Mouse (Mus musculus): Measurements from ENCODE around the gene Tap1.
A peak's percentile ranks its signal among the peaks of the same experiment; 100 is the strongest.

Gene Tap1

DNA sequence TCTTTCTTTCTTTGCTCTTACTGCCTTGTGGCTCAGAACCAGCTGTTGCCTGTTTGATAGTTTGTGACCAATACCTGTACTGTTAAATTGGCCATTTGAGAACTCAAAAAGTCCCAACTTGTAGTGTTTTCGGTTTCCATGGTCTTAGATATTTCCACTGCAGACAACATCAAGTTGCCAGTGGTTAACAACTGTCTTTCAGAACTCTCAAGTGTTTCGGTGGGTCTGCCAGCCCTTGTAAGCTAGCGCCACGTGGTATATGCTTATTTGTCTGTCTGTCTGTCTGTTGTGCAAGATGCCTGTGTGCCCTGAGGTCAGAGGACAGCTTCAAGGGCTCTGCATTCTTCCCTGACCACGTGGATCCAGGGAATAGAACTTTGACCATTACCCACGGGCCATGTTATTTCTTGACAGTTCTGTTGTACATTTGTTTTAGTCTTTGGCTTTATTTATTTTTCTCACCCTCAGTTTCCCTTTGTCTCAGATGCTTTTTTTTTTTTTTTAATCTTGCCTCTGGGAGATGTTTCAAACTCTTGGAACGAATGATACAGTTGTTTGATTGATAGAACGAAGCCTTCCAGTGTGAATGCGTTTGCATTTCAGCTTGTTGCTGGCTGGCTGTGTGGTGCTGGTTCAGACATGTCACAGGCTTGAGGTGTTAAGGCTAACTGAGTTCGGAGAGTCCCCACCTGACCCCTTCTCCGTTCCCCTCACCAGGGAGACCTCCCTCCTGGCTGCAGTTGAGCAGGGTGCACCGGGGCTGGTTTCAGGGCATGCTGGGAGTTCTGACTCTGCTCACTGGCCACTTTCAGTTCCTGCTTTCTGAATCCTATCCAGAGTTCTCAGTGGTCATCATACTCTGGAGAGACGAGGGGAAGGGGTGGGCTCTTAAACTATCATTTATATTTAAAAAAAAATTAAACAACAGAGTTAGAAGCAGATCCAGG is 7.2 kb upstream of the Tap1 start:
- DNase-seq (ENCODE audit: low spot score in 2 of 2): no peak

DNA sequence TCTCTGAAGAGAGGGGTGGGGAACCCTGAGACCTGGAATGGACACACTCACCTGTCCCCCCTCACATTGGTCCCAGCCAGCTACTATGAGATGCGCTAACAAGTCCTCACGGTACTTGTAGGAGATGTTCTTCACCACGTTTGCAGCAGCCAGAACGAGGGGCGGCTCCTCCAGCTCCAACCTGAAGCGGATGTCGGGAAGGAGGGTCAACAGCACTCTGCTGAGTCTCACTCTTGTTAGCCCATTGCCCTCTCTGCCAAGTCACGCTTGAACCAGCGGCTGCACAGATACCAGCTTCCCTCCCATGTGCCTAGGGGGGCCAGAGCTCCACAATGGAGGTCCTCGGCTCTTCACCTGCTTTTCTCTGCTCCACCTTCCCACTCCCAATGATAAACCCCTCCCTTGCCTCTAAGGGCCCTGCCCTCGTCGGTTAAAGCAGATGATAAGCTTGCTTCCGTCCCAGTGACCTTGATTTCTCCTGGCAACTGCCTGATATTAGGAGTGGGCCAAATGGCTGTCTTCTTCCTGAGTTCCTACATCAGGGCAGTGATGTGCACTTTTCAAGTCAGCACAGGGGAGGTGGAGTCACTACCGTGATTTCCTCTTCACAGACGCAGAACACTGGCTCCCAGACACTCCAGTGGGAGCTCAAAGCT is 3.7 kb upstream of the Tap1 start:
- no peak for DNase-seq (ENCODE audit: low spot score in 2 of 2)

DNA sequence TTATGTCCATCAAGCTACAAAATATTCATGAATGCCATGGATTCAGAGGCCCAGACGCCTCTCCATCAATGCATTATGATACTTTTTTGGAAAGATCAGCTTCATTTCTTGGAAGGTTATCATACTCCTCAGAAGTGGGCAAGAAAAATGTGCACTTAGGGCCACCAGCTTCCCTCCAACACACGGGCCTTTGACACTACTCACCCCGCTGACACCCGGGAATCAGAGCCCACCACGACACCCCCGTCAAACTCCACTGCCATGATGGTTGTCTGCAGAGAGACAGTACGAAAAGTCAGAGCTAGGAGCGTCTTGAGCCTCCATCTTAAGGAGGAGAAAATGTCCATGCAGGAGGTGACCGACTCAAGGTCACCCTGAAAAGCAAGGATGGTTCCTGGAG is 1.8 kb upstream of the Tap1 start:
- DNase-seq (ENCODE audit: low spot score in 2 of 2): no peak

DNA sequence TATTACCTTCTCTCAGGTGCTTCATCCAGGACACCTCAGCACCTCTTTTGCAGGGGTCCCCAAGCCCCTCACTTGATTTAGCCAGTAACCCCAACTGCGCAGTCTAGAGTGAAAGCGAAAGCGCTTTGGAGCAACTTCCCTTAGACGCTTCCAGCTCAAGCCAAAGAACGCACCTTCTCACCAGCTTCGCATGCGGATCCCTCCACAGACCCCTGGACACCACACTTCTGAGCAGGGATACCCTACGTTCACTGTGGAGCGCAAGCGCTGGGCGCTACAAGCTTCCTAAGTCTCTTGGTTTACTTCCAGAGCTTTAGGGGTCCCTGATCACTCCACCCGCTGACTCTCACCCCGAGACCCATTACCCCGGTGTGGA is 480 bp upstream of the Tap1 start:
- DNase-seq (ENCODE audit: low spot score in 2 of 2): no peak

DNA sequence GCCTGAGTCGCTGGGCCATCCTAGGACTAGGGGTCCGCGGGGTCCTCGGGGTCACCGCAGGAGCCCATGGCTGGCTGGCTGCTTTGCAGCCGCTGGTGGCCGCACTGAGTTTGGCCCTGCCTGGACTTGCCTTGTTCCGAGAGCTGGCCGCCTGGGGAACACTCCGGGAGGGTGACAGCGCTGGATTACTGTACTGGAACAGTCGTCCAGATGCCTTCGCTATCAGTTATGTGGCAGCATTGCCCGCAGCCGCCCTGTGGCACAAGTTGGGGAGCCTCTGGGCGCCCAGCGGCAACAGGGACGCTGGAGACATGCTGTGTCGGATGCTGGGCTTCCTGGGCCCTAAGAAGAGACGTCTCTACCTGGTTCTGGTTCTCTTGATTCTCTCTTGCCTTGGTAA is 657 bp downstream of the Tap1 start:
- DNase-seq (ENCODE audit: low spot score in 2 of 2): no peak

DNA sequence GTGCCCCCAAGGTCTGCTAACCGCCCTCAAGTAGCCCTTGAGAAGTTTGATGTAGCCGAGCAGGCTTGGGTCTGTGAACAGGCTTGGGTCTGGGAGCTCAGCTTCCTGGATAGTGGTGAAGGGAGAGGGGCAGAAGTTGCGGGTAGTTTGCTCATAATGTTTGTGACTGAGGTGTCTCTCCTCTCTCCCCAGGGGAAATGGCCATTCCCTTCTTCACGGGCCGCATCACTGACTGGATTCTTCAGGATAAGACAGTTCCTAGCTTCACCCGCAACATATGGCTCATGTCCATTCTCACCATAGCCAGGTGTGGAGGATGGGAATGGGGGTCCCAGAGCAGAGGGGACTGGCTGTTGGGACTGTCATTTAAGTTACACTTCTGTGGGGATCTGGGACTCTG is 1.6 kb downstream of the Tap1 start:
- DNase-seq (ENCODE audit: low spot score in 2 of 2): no peak

- DNase-seq (ENCODE audit: low spot score in 2 of 2): no peak
Observed at GRCm38 (mm10) chr17:34192852-34193251, 5.5 kb downstream of the Tap1 start.

- no peak for DNase-seq (ENCODE audit: low spot score in 2 of 2)
Observed at GRCm38 (mm10) chr17:34193468-34193867, 6.1 kb downstream of the Tap1 start.

DNA sequence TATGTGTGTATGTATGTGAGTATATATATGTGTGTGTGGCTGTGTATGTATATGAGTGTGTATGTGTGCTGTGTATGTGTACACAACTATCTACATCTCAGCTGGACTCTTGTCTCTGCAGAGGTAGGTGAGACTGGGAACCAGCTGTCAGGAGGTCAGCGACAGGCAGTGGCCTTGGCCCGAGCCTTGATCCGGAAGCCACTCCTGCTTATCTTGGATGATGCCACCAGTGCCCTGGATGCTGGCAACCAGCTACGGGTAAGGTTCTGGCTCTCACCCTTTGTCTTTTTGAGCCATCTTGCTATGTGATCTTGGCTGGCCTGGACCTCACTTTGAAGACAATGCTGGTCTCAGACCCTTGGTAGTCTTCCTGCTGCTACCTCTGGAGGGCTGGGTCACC is 7.4 kb downstream of the Tap1 start:
- no peak for DNase-seq (ENCODE audit: low spot score in 2 of 2)

- no peak for DNase-seq (ENCODE audit: low spot score in 2 of 2)
Observed at GRCm38 (mm10) chr17:34196491-34196890, 9.1 kb downstream of the Tap1 start.

GRCm38 (mm10) chr17:34196941-34197894 is 9.9 kb downstream of the Tap1 start, which contains the start of gene Psmb8:
Gene Psmb8, plus strand, starts transcription at chr17:34197721.
- DNase-seq (ENCODE audit: low spot score in 2 of 2): peak in 1 of 2 experiments; percentile 77

GRCm38 (mm10) chr17:34197904-34198520 is 10.7 kb downstream of the Tap1 start:
- DNase-seq (ENCODE audit: low spot score in 2 of 2): no peak

GRCm38 (mm10) chr17:34198521-34198912 is 11.2 kb downstream of the Tap1 start:
- DNase-seq (ENCODE audit: low spot score in 2 of 2): no peak

GRCm38 (mm10) chr17:34199050-34199619 is 11.8 kb downstream of the Tap1 start:
- no peak for DNase-seq (ENCODE audit: low spot score in 2 of 2)

DNA sequence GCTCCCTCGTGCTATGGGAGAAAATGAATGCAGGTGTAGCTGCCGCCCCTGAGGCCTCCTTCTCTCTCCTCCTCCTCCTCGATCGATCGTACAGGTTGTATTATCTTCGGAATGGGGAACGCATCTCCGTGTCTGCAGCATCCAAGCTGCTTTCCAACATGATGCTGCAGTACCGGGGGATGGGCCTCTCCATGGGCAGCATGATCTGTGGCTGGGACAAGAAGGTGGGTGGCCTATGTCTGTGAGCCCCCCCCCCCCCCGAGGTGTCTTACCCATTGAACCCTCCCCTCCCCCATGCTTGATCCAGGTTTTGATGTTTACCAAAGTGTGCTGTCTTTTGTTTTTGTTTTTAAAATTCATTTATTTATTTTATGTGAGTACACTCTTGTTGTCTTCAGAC is 12.7 kb downstream of the Tap1 start:
- DNase-seq (ENCODE audit: low spot score in 2 of 2): no peak

DNA sequence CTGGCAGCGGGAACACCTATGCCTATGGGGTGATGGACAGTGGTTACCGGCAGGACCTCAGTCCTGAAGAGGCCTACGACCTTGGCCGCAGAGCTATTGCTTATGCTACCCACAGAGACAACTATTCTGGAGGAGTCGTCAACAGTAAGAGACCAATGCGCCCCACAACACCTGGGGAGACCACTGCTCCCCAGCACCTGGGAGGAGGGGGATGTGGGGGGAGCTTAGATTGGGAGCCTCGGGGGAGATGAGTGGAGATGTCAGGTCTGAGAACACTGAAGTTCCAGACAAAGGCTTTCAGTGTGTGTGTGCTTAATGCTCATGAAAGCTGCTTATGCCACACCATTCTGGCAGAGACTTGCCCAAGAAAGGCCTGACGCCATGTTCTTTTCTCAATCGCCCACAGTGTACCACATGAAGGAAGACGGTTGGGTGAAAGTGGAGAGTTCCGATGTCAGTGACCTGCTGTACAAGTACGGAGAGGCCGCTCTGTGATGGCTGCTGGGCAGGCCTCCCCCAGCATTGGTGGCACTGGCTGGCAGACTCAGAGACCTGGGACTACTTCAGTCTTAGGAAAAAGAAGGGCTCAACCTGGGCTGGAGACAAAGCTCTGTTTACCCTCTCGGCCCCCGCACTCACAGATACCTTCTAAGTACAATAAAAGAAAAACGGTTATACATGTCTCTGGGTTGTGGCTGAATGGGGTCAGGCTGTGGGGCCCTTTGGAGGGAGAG is 13.6 kb downstream of the Tap1 start:
- no peak for DNase-seq (ENCODE audit: low spot score in 2 of 2)

DNA sequence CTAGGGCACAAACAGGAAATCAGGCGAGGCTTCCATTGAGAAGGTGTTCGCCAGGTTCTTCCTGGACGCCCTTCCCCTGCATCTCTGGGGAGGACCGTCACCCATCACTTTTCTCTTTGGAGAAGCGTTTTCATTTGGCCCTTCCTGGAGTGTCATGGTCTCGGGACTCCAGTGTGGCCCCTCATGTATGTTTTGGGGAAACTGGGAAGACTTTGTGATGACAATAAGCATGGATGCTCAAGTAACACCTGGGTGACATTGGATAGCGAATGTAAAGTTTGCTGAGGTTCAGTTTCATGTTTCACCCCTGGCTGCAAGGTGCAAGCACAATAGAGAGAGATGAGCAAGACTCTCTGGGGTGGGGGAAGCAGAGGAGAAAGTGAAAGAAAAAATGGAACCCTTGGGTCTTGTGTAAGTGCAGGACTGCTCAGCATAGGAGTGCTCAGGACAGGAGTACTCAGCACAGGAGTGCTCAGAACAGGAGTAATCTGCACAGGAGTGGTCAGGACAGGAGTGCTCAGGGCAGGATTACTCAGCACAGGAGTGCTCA is 14.2 kb downstream of the Tap1 start:
- no peak for DNase-seq (ENCODE audit: low spot score in 2 of 2)

DNA sequence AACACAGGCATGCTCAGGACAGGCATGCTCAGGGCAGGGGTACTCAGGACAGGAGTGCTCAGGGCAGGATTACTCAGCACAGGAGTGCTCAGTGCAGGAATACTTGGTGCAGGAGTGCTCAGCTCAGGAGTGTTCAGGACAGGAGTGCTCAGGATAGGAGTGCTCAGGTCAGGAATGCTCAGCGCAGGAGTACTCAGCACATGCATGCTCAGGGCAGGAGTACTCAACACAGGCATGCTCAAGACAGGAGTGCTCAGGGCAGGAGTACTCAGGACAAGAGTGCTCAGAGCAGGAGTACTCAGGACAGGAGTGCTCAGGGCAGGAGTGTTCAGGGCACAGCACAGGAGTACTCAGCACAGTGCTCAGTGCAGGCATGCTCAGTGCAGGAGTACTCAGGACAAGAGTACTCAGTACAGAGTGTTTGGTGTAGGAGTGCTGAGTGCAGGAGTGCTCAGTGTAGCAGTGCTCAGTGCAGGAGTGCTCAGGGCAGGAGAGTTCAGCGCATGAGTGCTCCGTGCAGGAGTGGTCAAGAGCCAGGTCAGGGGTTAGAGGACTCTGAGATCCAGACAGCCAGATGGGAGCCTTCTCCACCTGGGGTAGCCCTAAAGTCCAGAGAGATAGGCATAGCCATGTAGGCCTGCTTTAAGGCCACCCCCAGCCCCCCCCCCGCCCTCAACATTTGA is 15.5 kb downstream of the Tap1 start:
- DNase-seq (ENCODE audit: low spot score in 2 of 2): no peak

DNA sequence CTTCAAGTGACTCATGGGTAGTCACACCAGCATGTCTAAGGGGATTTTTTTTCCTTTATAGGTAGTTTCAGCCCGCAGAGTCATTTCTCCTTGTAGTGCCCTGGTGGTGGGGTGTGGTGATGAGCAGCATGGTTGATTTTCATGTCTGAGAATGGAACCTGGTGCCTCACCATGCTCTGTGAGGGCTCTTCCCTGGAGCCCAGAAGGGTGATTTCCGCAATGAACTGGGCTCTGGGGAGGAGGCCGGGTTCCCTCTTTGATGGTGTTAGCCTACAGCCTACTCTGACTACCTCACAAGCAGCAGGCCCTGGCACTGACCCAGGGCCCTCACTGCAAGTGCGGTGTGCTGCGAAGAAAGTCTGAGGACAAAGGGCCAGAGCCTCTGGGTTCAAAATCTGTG is 16.1 kb downstream of the Tap1 start, which contains the start of gene Tap2:
Gene Tap2, plus strand, starts transcription at position 84 of the 400 bp plus-strand sequence.
- no peak for DNase-seq (ENCODE audit: low spot score in 2 of 2)
